Mouse (Mus musculus) limb, embryonic 10.5 days (tissue): Measurements from ENCODE around the gene Rpe. TPM values are rescaled to one million over a fixed set of nuclear protein-coding genes. Genes with fewer than 3 reads are reported as not detected.
"Not testable (repeated sequence)": the region's sequence is repeated elsewhere in the genome, so short reads cannot be mapped to it uniquely, and the experiment has no call there.

Experiments used
- DNase-seq: peaks from one replicate; pipeline ENCODE4 v3.0.0-alpha.2; 2017; ENCODE audit warnings: low spot score
- H3K27ac ChIP-seq: fragments of 300-500 bp; sonication (generic); 2 replicates; pipeline ENCODE4 v1.5.1; 2016; ENCODE audit warnings: mild to moderate bottlenecking
- H3K27me3 ChIP-seq: fragments of 300-500 bp; sonication (generic); 2 replicates; pipeline ENCODE4 v1.6.1; 2016; ENCODE audit warnings: low read depth, mild to moderate bottlenecking; ENCODE audit not compliant: poor library complexity, severe bottlenecking
- H3K36me3 ChIP-seq: fragments of 300-500 bp; sonication (generic); 2 replicates; pipeline ENCODE4 v1.6.1; 2016; ENCODE audit warnings: mild to moderate bottlenecking, moderate library complexity
- H3K4me1 ChIP-seq: fragments of 300-500 bp; sonication (generic); 2 replicates; pipeline ENCODE4 v1.6.1; 2016
- H3K4me3 ChIP-seq: fragments of 300-500 bp; sonication (generic); 2 replicates; pipeline ENCODE4 v1.5.1; 2016; ENCODE audit warnings: mild to moderate bottlenecking, moderate library complexity
- H3K9me3 ChIP-seq: fragments of 300-500 bp; sonication (generic); replicated peaks from 2 replicates; pipeline ENCODE4 v1.6.1; 2016; ENCODE audit warnings: mild to moderate bottlenecking
- WGBS: fragments of 180-500 bp; shearing (Covaris S2); methylation state at CpG from one replicate; pipeline ENCODE4 v1.1.7; 2016; 5-methylcytosine and 5-hydroxymethylcytosine counted together
- polyA plus RNA-seq: library from polyadenylated mRNA; unstranded; fragments of >200 nt; fragmentation: Nextera tagmentation; extraction: Ambion mirVana; gene quantifications from 2 replicates; pipeline ENCODE4 v1.2.1, GENCODE M21; 2016

The Rpe gene
- polyA plus RNA-seq, 1 experiment from 2014 or later: 40.1 TPM

- H3K36me3 ChIP-seq, H3K27ac ChIP-seq, H3K9me3 ChIP-seq, H3K27me3 ChIP-seq, H3K4me3 ChIP-seq, H3K4me1 ChIP-seq, DNase-seq: not testable (repeated sequence)
- WGBS: 86% methylated on average over 10 of the region's 10 CpGs
Observed at GRCm38 (mm10) chr1:66699630-66700029, 1.0 kb upstream of the Rpe start.

GRCm38 (mm10) chr1:66700149-66700692 is 410 bp upstream of the Rpe start:
- Histone ChIP-seq H3K36me3 (peaks cover 8% of the 10 kb centered on the region; the same call in 1 of the 2 replicates), H3K4me3 (peak overlapping the region; percentile 87), H3K9me3 (no peaks in the 10 kb centered on the region), H3K4me1 (peaks cover 8% of the 10 kb centered on the region), H3K27ac (peak overlapping the region; percentile 92; the same call in 1 of the 2 replicates), H3K27me3 (no peaks in the 10 kb centered on the region)
- no peak for DNase-seq
- WGBS: 51% methylated on average over 5 of the region's 5 CpGs

GRCm38 (mm10) chr1:66701576-66701940 is 927 bp downstream of the Rpe start:
- Histone ChIP-seq H3K36me3 (peaks cover 11% of the 10 kb centered on the region), H3K4me3 (peak overlapping the region; percentile 87), H3K27ac (peak overlapping the region; percentile 92), H3K4me1 (peaks cover 8% of the 10 kb centered on the region), H3K9me3 (no peaks in the 10 kb centered on the region), H3K27me3 (no peaks in the 10 kb centered on the region)
- DNase-seq: no peak
- WGBS: 37% methylated on average over 2 of the region's 2 CpGs

GRCm38 (mm10) chr1:66702623-66703345 is 2.2 kb downstream of the Rpe start:
- Histone ChIP-seq H3K4me3 (no peak overlapping the region), H3K4me1 (peaks cover 8% of the 10 kb centered on the region), H3K27ac (no peak overlapping the region), H3K36me3 (peaks cover 23% of the 10 kb centered on the region), H3K27me3 (no peaks in the 10 kb centered on the region), H3K9me3 (no peaks in the 10 kb centered on the region)
- DNase-seq: no peak
- WGBS: 90% methylated on average over 4 of the region's 4 CpGs

- no peaks in the 10 kb centered on the region for H3K27me3 ChIP-seq
- H3K36me3 ChIP-seq: peaks cover 37% of the 10 kb centered on the region
- WGBS: 85% methylated on average over 6 of the region's 6 CpGs
- H3K4me1 ChIP-seq: peaks cover 8% of the 10 kb centered on the region
- H3K9me3 ChIP-seq: no peaks in the 10 kb centered on the region
- no peak for DNase-seq
- H3K4me3 ChIP-seq: no peak overlapping the region
- no peak overlapping the region for H3K27ac ChIP-seq
Observed at GRCm38 (mm10) chr1:66704523-66704922, 3.9 kb downstream of the Rpe start.

GRCm38 (mm10) chr1:66712859-66713258 is 12.2 kb downstream of the Rpe start:
- Histone ChIP-seq H3K4me3 (no peak overlapping the region), H3K9me3 (no peaks in the 10 kb centered on the region), H3K36me3 (peaks cover 70% of the 10 kb centered on the region), H3K27me3 (no peaks in the 10 kb centered on the region), H3K4me1 (no peaks in the 10 kb centered on the region), H3K27ac (no peak overlapping the region)
- no peak for DNase-seq
- WGBS: 96% methylated on average over 3 of the region's 3 CpGs

GRCm38 (mm10) chr1:66730581-66730980 is 29.9 kb downstream of the Rpe start:
- no peak overlapping the region for H3K4me3 ChIP-seq
- DNase-seq: no peak
- no peaks in the 10 kb centered on the region for H3K9me3 ChIP-seq
- H3K27ac ChIP-seq: no peak overlapping the region
- H3K27me3 ChIP-seq: no peaks in the 10 kb centered on the region
- WGBS: 71% methylated on average over 1 of the region's 1 CpGs
- peaks cover 41% of the 10 kb centered on the region for H3K36me3 ChIP-seq
- no peaks in the 10 kb centered on the region for H3K4me1 ChIP-seq

GRCm38 (mm10) chr1:66768764-66769163 is 68.1 kb downstream of the Rpe start:
- Histone ChIP-seq H3K27me3 (no peaks in the 10 kb centered on the region), H3K36me3 (peaks cover 40% of the 10 kb centered on the region), H3K9me3 (no peaks in the 10 kb centered on the region), H3K4me1 (no peaks in the 10 kb centered on the region), H3K4me3 (no peak overlapping the region), H3K27ac (no peak overlapping the region)
- no peak for DNase-seq
- WGBS: 94% methylated on average over 1 of the region's 1 CpGs

Other genes starting within 250 kb of the Rpe start
- 0.01 TPM in 1 of 2 replicates, not detected in the other for gene Unc80, start 232.5 kb upstream of the Rpe start, polyA plus RNA-seq
- 10.6 and 16.2 TPM in 2 replicates for gene Kansl1l, start 116.7 kb downstream of the Rpe start, polyA plus RNA-seq
- gene Acadl, start 162.4 kb downstream of the Rpe start, polyA plus RNA-seq: 33.2 and 42.9 TPM in 2 replicates
- 0.74 and 5.4 TPM in 2 replicates for gene Myl1, start 244.6 kb downstream of the Rpe start, polyA plus RNA-seq